Mouse (Mus musculus) heart, embryonic 13.5 days (tissue): ENCODE results near the gene Dgcr8. TPM values are rescaled to one million over a fixed set of nuclear protein-coding genes. Genes with fewer than 3 reads are reported as not detected.

Experiments
- ATAC-seq: fragments of 200-750 bp; cut with Nextera tagmentation; 2 replicates; pipeline ENCODE4 v1.8.0; 2017; ENCODE audit warnings: moderate TSS enrichment; ENCODE audit not compliant: insufficient number of reproducible peaks, low FRiP score, low TSS enrichment; ENCODE audit errors: extremely low read depth
- H3K27ac ChIP-seq: fragments of 300-500 bp; sonication (generic); replicated peaks from 2 replicates; pipeline ENCODE4 v1.5.1; 2015; ENCODE audit warnings: moderate library complexity, mild to moderate bottlenecking, inconsistent platforms
- H3K27me3 ChIP-seq: fragments of 300-500 bp; sonication (generic); replicated peaks from 2 replicates; pipeline ENCODE4 v1.6.1; 2015; ENCODE audit warnings: mild to moderate bottlenecking, inconsistent platforms
- H3K36me3 ChIP-seq: fragments of 300-500 bp; sonication (generic); 2 replicates; pipeline ENCODE4 v1.6.1; 2015; ENCODE audit warnings: mild to moderate bottlenecking, inconsistent platforms
- H3K4me1 ChIP-seq: fragments of 300-500 bp; sonication (generic); 2 replicates; pipeline ENCODE4 v1.6.1; 2015; ENCODE audit warnings: inconsistent platforms
- H3K4me2 ChIP-seq: fragments of 300-500 bp; sonication (generic); 2 replicates; pipeline ENCODE4 v1.6.1; 2015; ENCODE audit warnings: inconsistent platforms, mild to moderate bottlenecking, moderate library complexity
- H3K4me3 ChIP-seq: fragments of 300-500 bp; sonication (generic); 2 replicates; pipeline ENCODE4 v1.5.1; 2015; ENCODE audit warnings: moderate library complexity, mild to moderate bottlenecking, inconsistent platforms
- H3K9ac ChIP-seq: fragments of 300-500 bp; sonication (generic); 2 replicates; pipeline ENCODE4 v1.6.1; 2015; ENCODE audit warnings: inconsistent platforms, mild to moderate bottlenecking, moderate library complexity
- H3K9me3 ChIP-seq: fragments of 300-500 bp; sonication (generic); 2 replicates; pipeline ENCODE4 v1.6.1; 2016; ENCODE audit warnings: inconsistent platforms
- WGBS: fragments of 180-500 bp; shearing (Covaris S2); methylation state at CpG from one replicate; pipeline ENCODE4 v1.1.7; 2015; ENCODE audit warnings: mixed read lengths; 5-methylcytosine and 5-hydroxymethylcytosine counted together
- polyA plus RNA-seq: library from polyadenylated mRNA; unstranded; fragments of >200 nt; fragmentation: Nextera tagmentation; extraction: Ambion mirVana; gene quantifications from 2 replicates; pipeline ENCODE4 v1.2.1, GENCODE M21; 2015

The Dgcr8 gene
- polyA plus RNA-seq, 1 experiment from 2014 or later = 20.4 TPM

DNA sequence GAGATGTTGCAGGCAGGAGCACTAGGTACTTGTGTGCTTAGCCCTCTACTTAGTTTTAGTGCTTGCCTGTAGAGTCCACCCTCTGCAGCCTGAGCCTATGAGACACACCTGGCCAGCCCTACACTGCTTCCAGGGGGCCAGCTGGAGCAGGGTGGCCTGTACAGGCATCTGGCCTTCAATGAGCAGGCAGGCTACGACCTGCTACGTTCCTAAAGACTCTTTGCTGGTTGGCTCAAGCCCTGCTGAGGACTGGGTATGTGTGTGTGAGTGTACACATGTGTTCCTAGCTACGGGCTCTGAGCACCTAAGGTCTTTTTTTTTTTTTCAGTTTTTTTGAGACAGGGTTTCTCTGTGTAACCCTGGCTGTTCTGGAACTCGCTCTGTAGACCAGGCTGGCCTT is 57.6 kb downstream of the Dgcr8 start:
- H3K9me3 ChIP-seq = no peaks in the 10 kb centered on the region
- H3K27ac ChIP-seq = peak overlapping the region; percentile 98
- H3K36me3 ChIP-seq = peaks cover 26% of the 10 kb centered on the region
- peak overlapping the region; percentile 75 for H3K9ac ChIP-seq
- peaks cover 79% of the 10 kb centered on the region for H3K4me1 ChIP-seq
- no peak for ATAC-seq
- WGBS = 79% methylated on average over 4 of the region's 4 CpGs
- no peak overlapping the region for H3K4me2 ChIP-seq
- H3K4me3 ChIP-seq = no peak overlapping the region
- H3K27me3 ChIP-seq = no peaks in the 10 kb centered on the region

DNA sequence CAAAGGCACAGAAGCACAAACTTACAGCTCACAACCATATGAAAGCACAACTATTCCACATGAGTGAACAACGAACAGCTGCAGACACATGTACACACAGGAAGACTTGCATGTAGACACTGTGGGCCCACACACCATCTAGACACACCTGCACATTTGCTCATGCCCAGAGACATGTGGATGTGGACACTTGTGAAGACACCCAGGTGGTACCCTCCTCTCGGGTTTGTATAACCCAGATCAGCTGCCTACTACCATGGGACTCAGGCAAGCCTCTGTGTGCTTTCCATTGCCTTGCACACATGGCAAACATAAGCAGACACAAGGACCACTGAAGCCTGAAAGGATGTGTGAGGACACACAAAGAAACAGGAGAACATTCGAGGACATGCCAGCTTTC is 58.0 kb downstream of the Dgcr8 start:
- H3K4me3 ChIP-seq = no peak overlapping the region
- peak overlapping the region; percentile 65 for H3K4me2 ChIP-seq
- no peaks in the 10 kb centered on the region for H3K9me3 ChIP-seq
- H3K36me3 ChIP-seq = peaks cover 31% of the 10 kb centered on the region
- peak overlapping the region; percentile 98 for H3K27ac ChIP-seq
- H3K4me1 ChIP-seq = peaks cover 77% of the 10 kb centered on the region
- H3K27me3 ChIP-seq = no peaks in the 10 kb centered on the region
- peak overlapping the region; percentile 75 for H3K9ac ChIP-seq
- 78% methylated on average over 3 of the region's 3 CpGs for WGBS
- ATAC-seq = no peak

- no peak for ATAC-seq
- H3K27me3 ChIP-seq = no peaks in the 10 kb centered on the region
- H3K4me3 ChIP-seq = peak overlapping the region; percentile 29; the same call in 1 of the 2 replicates
- peaks cover 73% of the 10 kb centered on the region for H3K4me1 ChIP-seq
- H3K4me2 ChIP-seq = peak overlapping the region; percentile 65
- 54% methylated on average over 6 of the region's 6 CpGs for WGBS
- H3K27ac ChIP-seq = peak overlapping the region; percentile 98
- H3K36me3 ChIP-seq = peaks cover 35% of the 10 kb centered on the region
- H3K9me3 ChIP-seq = no peaks in the 10 kb centered on the region
- peak overlapping the region; percentile 75 for H3K9ac ChIP-seq
Observed at GRCm38 (mm10) chr16:18230617-18231016, 58.4 kb downstream of the Dgcr8 start.

- H3K4me3 ChIP-seq = peak overlapping the region; percentile 29
- ATAC-seq = peak; percentile 53; the same call in 1 of the 2 replicates
- peak overlapping the region; percentile 98 for H3K27ac ChIP-seq
- peak overlapping the region; percentile 75 for H3K9ac ChIP-seq
- H3K36me3 ChIP-seq = peaks cover 45% of the 10 kb centered on the region
- 30% methylated on average over 11 of the region's 11 CpGs for WGBS
- H3K27me3 ChIP-seq = no peaks in the 10 kb centered on the region
- H3K4me1 ChIP-seq = peaks cover 73% of the 10 kb centered on the region
- peak overlapping the region; percentile 65 for H3K4me2 ChIP-seq
- no peaks in the 10 kb centered on the region for H3K9me3 ChIP-seq
Observed at GRCm38 (mm10) chr16:18229622-18230021, 59.4 kb downstream of the Dgcr8 start.

DNA sequence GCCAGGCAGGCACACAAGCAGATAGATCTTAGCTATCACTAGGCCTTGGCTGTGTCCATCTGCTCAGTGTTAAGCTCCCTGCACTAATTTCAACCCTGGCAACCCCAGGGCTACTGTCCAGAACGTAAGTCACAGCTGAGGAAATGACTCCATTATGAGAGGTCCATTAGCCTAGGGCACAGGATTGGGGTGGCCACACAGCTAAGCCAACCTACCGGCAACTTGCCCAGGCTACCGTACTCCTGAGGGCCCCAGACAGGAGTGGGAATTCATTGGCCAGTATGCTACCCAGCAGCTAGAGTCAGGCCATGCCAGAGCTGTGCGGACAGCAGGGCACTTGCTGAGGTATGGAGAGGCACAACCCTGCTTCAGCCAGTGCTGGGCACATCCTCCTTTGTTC is 60.2 kb downstream of the Dgcr8 start:
- H3K27ac ChIP-seq = peak overlapping the region; percentile 98
- WGBS = 77% methylated on average over 4 of the region's 4 CpGs
- H3K9ac ChIP-seq = peak overlapping the region; percentile 75
- H3K4me2 ChIP-seq = peak overlapping the region; percentile 65
- H3K36me3 ChIP-seq = peaks cover 52% of the 10 kb centered on the region
- H3K4me3 ChIP-seq = peak overlapping the region; percentile 29; the same call in 1 of the 2 replicates
- ATAC-seq = no peak
- no peaks in the 10 kb centered on the region for H3K9me3 ChIP-seq
- peaks cover 68% of the 10 kb centered on the region for H3K4me1 ChIP-seq
- no peaks in the 10 kb centered on the region for H3K27me3 ChIP-seq

DNA sequence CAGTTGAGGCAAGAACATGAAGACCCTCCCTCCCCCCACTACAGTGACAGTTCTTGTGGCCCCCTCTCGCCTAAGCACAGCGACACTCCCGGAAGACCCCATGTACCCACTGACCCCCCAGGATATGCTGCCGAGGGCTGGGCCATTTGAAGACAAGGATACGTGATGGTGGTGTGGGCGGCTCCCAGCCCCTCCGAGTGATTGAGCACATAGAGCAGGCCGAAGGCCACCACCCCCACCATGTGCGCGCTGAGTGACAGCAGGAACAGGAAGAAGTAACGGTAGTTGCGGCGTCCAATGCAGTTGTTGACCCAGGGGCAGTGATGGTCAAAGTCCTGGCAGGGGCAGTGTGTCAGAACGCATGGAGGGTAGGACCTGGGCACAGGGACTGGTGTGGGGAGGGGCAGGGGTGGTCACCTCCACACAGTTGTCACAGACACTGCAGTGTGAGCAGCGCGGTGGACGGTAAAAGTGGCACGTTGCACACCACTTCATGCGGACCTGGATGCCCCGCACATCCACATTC is 61.1 kb downstream of the Dgcr8 start:
- H3K9me3 ChIP-seq = no peaks in the 10 kb centered on the region
- no peak overlapping the region for H3K4me3 ChIP-seq
- no peak for ATAC-seq
- H3K27ac ChIP-seq = no peak overlapping the region
- H3K4me1 ChIP-seq = peaks cover 59% of the 10 kb centered on the region
- no peak overlapping the region for H3K9ac ChIP-seq
- H3K36me3 ChIP-seq = peaks cover 61% of the 10 kb centered on the region
- WGBS = 90% methylated on average over 20 of the region's 20 CpGs
- H3K4me2 ChIP-seq = no peak overlapping the region
- no peaks in the 10 kb centered on the region for H3K27me3 ChIP-seq

- H3K27me3 ChIP-seq = no peaks in the 10 kb centered on the region
- 88% methylated on average over 13 of the region's 13 CpGs for WGBS
- H3K4me3 ChIP-seq = no peak overlapping the region
- no peak for ATAC-seq
- no peak overlapping the region for H3K27ac ChIP-seq
- 0 out of 2 replicates have a peak overlapping the region, but pooled peaks have one; percentile 28 for H3K9ac ChIP-seq
- peaks cover 55% of the 10 kb centered on the region for H3K4me1 ChIP-seq
- H3K36me3 ChIP-seq = peaks cover 69% of the 10 kb centered on the region
- H3K9me3 ChIP-seq = no peaks in the 10 kb centered on the region
- no peak overlapping the region for H3K4me2 ChIP-seq
Observed at GRCm38 (mm10) chr16:18227187-18227586, 61.9 kb downstream of the Dgcr8 start.

- Histone ChIP-seq H3K4me3 (no peak overlapping the region), H3K9me3 (no peaks in the 10 kb centered on the region), H3K27me3 (no peaks in the 10 kb centered on the region), H3K9ac (no peak overlapping the region), H3K27ac (no peak overlapping the region), H3K36me3 (peaks cover 66% of the 10 kb centered on the region), H3K4me2 (no peak overlapping the region), H3K4me1 (peaks cover 26% of the 10 kb centered on the region)
- ATAC-seq = no peak
- WGBS = 90% methylated on average over 11 of the region's 11 CpGs
Observed at GRCm38 (mm10) chr16:18222188-18222587, 66.9 kb downstream of the Dgcr8 start.

GRCm38 (mm10) chr16:18221543-18221898 is 67.5 kb downstream of the Dgcr8 start:
- H3K9me3 ChIP-seq = no peaks in the 10 kb centered on the region
- WGBS = 68% methylated on average over 11 of the region's 11 CpGs
- no peak overlapping the region for H3K27ac ChIP-seq
- no peak overlapping the region for H3K9ac ChIP-seq
- peaks cover 59% of the 10 kb centered on the region for H3K36me3 ChIP-seq
- H3K4me2 ChIP-seq = no peak overlapping the region
- H3K4me1 ChIP-seq = peaks cover 22% of the 10 kb centered on the region
- ATAC-seq = no peak
- H3K27me3 ChIP-seq = no peaks in the 10 kb centered on the region
- no peak overlapping the region for H3K4me3 ChIP-seq

DNA sequence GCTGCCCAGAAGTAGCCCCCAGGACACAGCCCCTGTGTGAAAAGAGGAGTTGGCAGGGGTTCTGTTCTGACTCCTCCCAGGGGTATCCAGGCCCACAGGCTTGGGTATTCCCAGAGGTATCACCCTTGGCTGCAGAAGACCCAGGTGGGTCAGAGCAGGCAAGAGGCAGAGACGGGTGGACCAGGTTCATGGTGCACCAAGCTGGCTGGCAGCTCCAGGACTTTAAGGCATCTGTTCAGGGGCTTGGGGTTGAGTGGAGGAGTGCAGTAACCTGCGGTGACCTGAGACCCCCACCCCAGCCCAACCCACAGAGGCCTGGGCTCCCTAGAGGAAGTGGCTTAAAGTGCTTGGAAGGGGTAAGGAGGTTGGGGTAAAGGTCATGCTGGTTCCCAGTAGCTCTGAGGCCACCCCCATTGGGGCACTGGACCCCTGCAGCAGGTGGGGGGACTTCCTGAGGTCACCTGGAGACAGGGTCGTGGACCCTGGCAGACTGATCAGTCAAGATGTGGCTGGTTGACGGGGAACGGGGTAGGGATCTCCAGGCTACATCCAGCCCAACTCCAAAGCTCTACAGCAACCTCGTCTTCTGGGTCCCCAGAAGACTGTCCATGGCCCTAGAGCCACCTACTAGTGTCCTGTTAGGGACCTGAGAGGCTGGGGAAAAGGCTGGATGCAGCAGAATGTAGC is 68.0 kb downstream of the Dgcr8 start:
- Histone ChIP-seq H3K27ac (no peak overlapping the region), H3K4me2 (no peak overlapping the region), H3K9ac (no peak overlapping the region), H3K4me1 (peaks cover 20% of the 10 kb centered on the region), H3K9me3 (no peaks in the 10 kb centered on the region), H3K4me3 (no peak overlapping the region), H3K27me3 (no peaks in the 10 kb centered on the region), H3K36me3 (peaks cover 54% of the 10 kb centered on the region)
- ATAC-seq = no peak
- WGBS = 80% methylated on average over 6 of the region's 6 CpGs

GRCm38 (mm10) chr16:18220001-18220400 is 69.0 kb downstream of the Dgcr8 start:
- ATAC-seq = peak; percentile 4; the same call in 1 of the 2 replicates
- H3K27ac ChIP-seq = peak overlapping the region; percentile 3; the same call in 1 of the 2 replicates
- 45% methylated on average over 8 of the region's 8 CpGs for WGBS
- H3K9me3 ChIP-seq = no peaks in the 10 kb centered on the region
- H3K4me3 ChIP-seq = no peak overlapping the region
- no peak overlapping the region for H3K4me2 ChIP-seq
- no peaks in the 10 kb centered on the region for H3K27me3 ChIP-seq
- H3K36me3 ChIP-seq = peaks cover 44% of the 10 kb centered on the region
- peaks cover 26% of the 10 kb centered on the region for H3K4me1 ChIP-seq
- peak overlapping the region; percentile 58 for H3K9ac ChIP-seq

DNA sequence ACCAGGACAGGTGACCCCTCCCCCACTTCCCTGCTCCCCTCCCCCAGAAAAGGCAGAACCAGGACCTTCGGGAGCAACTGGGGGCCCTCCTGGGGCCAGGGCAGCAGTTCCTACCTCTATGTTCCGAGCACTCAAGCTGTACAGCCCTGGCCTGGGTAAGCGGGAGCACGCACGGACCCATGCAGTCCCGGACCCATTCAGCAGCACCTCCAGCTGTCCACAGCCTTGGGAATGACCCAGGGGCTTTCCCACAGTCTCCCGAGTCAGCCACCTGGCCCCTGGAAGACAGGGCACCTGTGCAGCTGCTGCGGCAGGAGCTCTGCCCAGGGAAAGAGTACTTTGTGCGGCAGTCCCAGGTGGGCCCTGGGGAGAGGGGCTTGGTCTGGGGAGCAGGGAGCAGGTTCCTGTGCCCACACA is 70.5 kb downstream of the Dgcr8 start:
- no peak overlapping the region for H3K4me3 ChIP-seq
- 0 out of 2 replicates have a peak, but pooled peaks cover 3% of the 10 kb centered on the region for H3K27me3 ChIP-seq
- 60% methylated on average over 9 of the region's 9 CpGs for WGBS
- peaks cover 37% of the 10 kb centered on the region for H3K4me1 ChIP-seq
- ATAC-seq = no peak
- peak overlapping the region; percentile 15; the same call in 1 of the 2 replicates for H3K9ac ChIP-seq
- no peak overlapping the region for H3K4me2 ChIP-seq
- H3K27ac ChIP-seq = no peak overlapping the region
- H3K36me3 ChIP-seq = peaks cover 30% of the 10 kb centered on the region
- H3K9me3 ChIP-seq = no peaks in the 10 kb centered on the region
